Mouse (Mus musculus) megakaryocyte progenitor cell, adult 5-6 weeks (primary cell): ENCODE data around the gene Ctrc. TPM values are rescaled to one million over a fixed set of nuclear protein-coding genes. Genes with fewer than 3 reads are reported as not detected.
"Not testable (repeated sequence)": the region's sequence is repeated elsewhere in the genome, so short reads cannot be mapped to it uniquely, and the experiment has no call there.

Source experiments
- ATAC-seq: replicated peaks from 2 replicates; pipeline ENCODE4 v1.8.0; 2016; ENCODE audit warnings: mild to moderate bottlenecking, moderate TSS enrichment, inconsistent platforms; ENCODE audit not compliant: poor library complexity
- total RNA-seq, 2 experiments: library from RNA; stranded (forward) in 1 of 2; stranded (reverse) in 1 of 2; fragments of 157-497, 149-512 nt in 1 of 2; fragments of 200-1000 nt in 1 of 2; gene quantifications; 2 replicates each; pipeline versions ENCODE4 v1.2.3 to v1.2.4; 2015 to 2017

Gene Ctrc
- total RNA-seq, 2 experiments from 2014 or later: not detected

- peak; percentile 72 for ATAC-seq
Observed at GRCm38 (mm10) chr4:141790524-141790990, 55.6 kb downstream of the Ctrc start, which contains the start of gene Dnajc16. TSS of gene Dnajc16 (minus strand) at chr4:141790931.

GRCm38 (mm10) chr4:141789564-141790218 lies 56.5 kb downstream of the Ctrc start:
- ATAC-seq: 0 out of 2 replicates have a peak, but pooled peaks have one; percentile 4

- ATAC-seq: no peak
Observed at GRCm38 (mm10) chr4:141787462-141787861, 58.7 kb downstream of the Ctrc start.

- no peak for ATAC-seq
Observed at GRCm38 (mm10) chr4:141787046-141787445, 59.1 kb downstream of the Ctrc start.

GRCm38 (mm10) chr4:141786141-141786540 lies 60.0 kb downstream of the Ctrc start:
- no peak for ATAC-seq

GRCm38 (mm10) chr4:141784835-141785234 lies 61.3 kb downstream of the Ctrc start:
- ATAC-seq: no peak

GRCm38 (mm10) chr4:141781201-141781985 lies 64.8 kb downstream of the Ctrc start:
- ATAC-seq: no peak

GRCm38 (mm10) chr4:141779828-141780227 lies 66.3 kb downstream of the Ctrc start:
- ATAC-seq: no peak

- not testable (repeated sequence) for ATAC-seq
Observed at GRCm38 (mm10) chr4:141773019-141773418, 73.1 kb downstream of the Ctrc start.

GRCm38 (mm10) chr4:141771823-141772222 lies 74.3 kb downstream of the Ctrc start:
- peak; percentile 38 for ATAC-seq

- no peak for ATAC-seq
Observed at GRCm38 (mm10) chr4:141769501-141770160, 76.5 kb downstream of the Ctrc start.

- ATAC-seq: peak; percentile 86
Observed at GRCm38 (mm10) chr4:141767353-141768036, 78.7 kb downstream of the Ctrc start.

GRCm38 (mm10) chr4:141766668-141767352 lies 79.3 kb downstream of the Ctrc start:
- no peak; the same call in none of the 2 replicates for ATAC-seq

- peak; percentile 47 for ATAC-seq
Observed at GRCm38 (mm10) chr4:141766316-141766667, 79.9 kb downstream of the Ctrc start.

GRCm38 (mm10) chr4:141765008-141765407 lies 81.2 kb downstream of the Ctrc start:
- no peak for ATAC-seq

Other genes with a start within 250 kb of the Ctrc start
- gene Fblim1, start 240.3 kb downstream of the Ctrc start, total RNA-seq (2015): not detected in 2 replicates
- gene Fblim1, start 240.3 kb downstream of the Ctrc start, total RNA-seq (2017): 0.07 TPM in 1 of 2 replicates, not detected in the other
- 0.10 and 0.76 TPM in 2 replicates for gene Tmem82, start 227.7 kb downstream of the Ctrc start, total RNA-seq (2015)
- 0.46 and 1.6 TPM in 2 replicates for gene Tmem82, start 227.7 kb downstream of the Ctrc start, total RNA-seq (2017)
- not detected in 2 replicates for gene Slc25a34, start 222.5 kb downstream of the Ctrc start, total RNA-seq (2015)
- gene Slc25a34, start 222.5 kb downstream of the Ctrc start, total RNA-seq (2017): not detected in 2 replicates
- 7.2 and 12.8 TPM in 2 replicates for gene Plekhm2, start 181.5 kb downstream of the Ctrc start, total RNA-seq (2015)
- 9.8 and 11.0 TPM in 2 replicates for gene Plekhm2, start 181.5 kb downstream of the Ctrc start, total RNA-seq (2017)
- 20.0 and 22.7 TPM in 2 replicates for gene Rsc1a1, start 160.8 kb downstream of the Ctrc start, total RNA-seq (2015)
- 6.6 and 7.6 TPM in 2 replicates for gene Rsc1a1, start 160.8 kb downstream of the Ctrc start, total RNA-seq (2017)
- 15.0 and 18.7 TPM in 2 replicates for gene Ddi2, start 122.9 kb downstream of the Ctrc start, total RNA-seq (2015)
- 23.7 and 29.4 TPM in 2 replicates for gene Ddi2, start 122.9 kb downstream of the Ctrc start, total RNA-seq (2017)
- gene Agmat, start 99.7 kb downstream of the Ctrc start, total RNA-seq (2015): not detected in 2 replicates
- gene Agmat, start 99.7 kb downstream of the Ctrc start, total RNA-seq (2017): not detected in 2 replicates
- gene Dnajc16, start 55.4 kb downstream of the Ctrc start, total RNA-seq (2015): 4.8 and 6.5 TPM in 2 replicates
- gene Dnajc16, start 55.4 kb downstream of the Ctrc start, total RNA-seq (2017): 5.9 and 6.4 TPM in 2 replicates
- gene Casp9, start 52.7 kb downstream of the Ctrc start, total RNA-seq (2015): 5.8 and 6.4 TPM in 2 replicates
- gene Casp9, start 52.7 kb downstream of the Ctrc start, total RNA-seq (2017): 8.1 and 9.3 TPM in 2 replicates
- not detected in 2 replicates for gene Cela2a, start 20.2 kb downstream of the Ctrc start, total RNA-seq (2015)
- not detected in 2 replicates for gene Cela2a, start 20.2 kb downstream of the Ctrc start, total RNA-seq (2017)
- gene Efhd2, start 28.6 kb upstream of the Ctrc start, total RNA-seq (2015): 42.2 and 49.9 TPM in 2 replicates
- 53.6 and 58.1 TPM in 2 replicates for gene Efhd2, start 28.6 kb upstream of the Ctrc start, total RNA-seq (2017)
- gene Fhad1, start 168.7 kb upstream of the Ctrc start, total RNA-seq (2015): 0.20 TPM in 1 of 2 replicates, not detected in the other
- gene Fhad1, start 168.7 kb upstream of the Ctrc start, total RNA-seq (2017): 1.2 TPM in 1 of 2 replicates, not detected in the other
- 0.47 TPM in 1 of 2 replicates, not detected in the other for gene Tmem51, start 237.9 kb upstream of the Ctrc start, total RNA-seq (2015)
- gene Tmem51, start 237.9 kb upstream of the Ctrc start, total RNA-seq (2017): 0.41 and 0.87 TPM in 2 replicates